Mouse (Mus musculus) induced T-regulatory cell, adult 2 months (primary cell): Measurements from ENCODE around the gene Usp26.

Experiments
- DNase-seq: peaks from one replicate; pipeline ENCODE4 v3.0.0-alpha.2; 2012; ENCODE audit warnings: low read depth

Usp26 gene

GRCm38 (mm10) chrX:51801133-51801532 is at the start of gene Usp26:
Gene Usp26 (minus strand): TSS chrX:51801233.
- no peak for DNase-seq

- no peak for DNase-seq
Measured at GRCm38 (mm10) chrX:51814466-51815247, 13.6 kb upstream of the Usp26 start.

GRCm38 (mm10) chrX:51767457-51767856 is 33.6 kb downstream of the Usp26 start:
- no peak for DNase-seq

GRCm38 (mm10) chrX:51736450-51736849 is 64.6 kb downstream of the Usp26 start:
- DNase-seq, result peak; percentile 3

GRCm38 (mm10) chrX:51714086-51714745 is 86.8 kb downstream of the Usp26 start:
- DNase-seq, result no peak

GRCm38 (mm10) chrX:51712996-51713395 is 88.0 kb downstream of the Usp26 start:
- no peak for DNase-seq
